ENCODE assay signal across 15 mouse cellular contexts in genomic region chr5:139405953-139406352, GRCm38 (mm10). TPM values are rescaled to one million over a fixed set of nuclear protein-coding genes. Genes with fewer than 3 reads are reported as not detected.
DNase-seq lines count a peak whose midpoint lies in the region; ATAC-seq lines count a peak whose summit lies in the region.
"Had no signal": no experiment of that assay in that cellular context is flagged by ENCODE, and none has a peak within 500 bp of the region (broad histone marks: within the 10 kb centered on the region; RNA-seq: fewer than 3 reads in every experiment).

No protein-coding gene starts in this region.

- 92% methylated on average over 3 of the region's 3 CpGs for WGBS in hindbrain, embryonic 14.5 days
- WGBS in macrophage (ENCODE audit: missing documents) = 34% methylated on average over 3 of the region's 3 CpGs

- no peak overlapping the region for H3K9ac ChIP-seq in hindbrain, embryonic 14.5 days

- intact Hi-C loops in heart, postnatal 10 days (cut with DNase I) = no loop called here

- H3K4me3 ChIP-seq in hindbrain, embryonic 14.5 days (replicated peaks; ENCODE audit: low read length) = no peak overlapping the region
- H3K4me3 ChIP-seq in macrophage (ENCODE audit: inconsistent target) = peak overlapping the region; percentile 67

- no peaks in the 10 kb centered on the region; the same call in 1 of the 2 replicates for H3K4me1 ChIP-seq in hindbrain, embryonic 14.5 days (replicated peaks; ENCODE audit: control insufficient read depth, insufficient read depth, low read length)

- peak; percentile 57 to 69 for DNase-seq in heart, adult 9 months (ENCODE audit: low spot score in 2 of 2)
- no peak for DNase-seq in heart, postnatal 10 days
- DNase-seq in lung, postnatal 36 days = peak; percentile 54
- DNase-seq in lung, postnatal 25 days (ENCODE audit: low spot score) = no peak
- DNase-seq in hindbrain, embryonic 14.5 days (ENCODE audit: low spot score) = no peak
- DNase-seq in adrenal gland, adult 2 months = no peak
- DNase-seq in thymus, postnatal 4 days = no peak
- DNase-seq: adrenal gland, postnatal 10 days; cerebellum, adult 9-10 months; right cerebral cortex, postnatal 25 days had no signal

- H3K36me3 ChIP-seq in hindbrain, embryonic 14.5 days (replicated peaks; ENCODE audit: control insufficient read depth, insufficient read depth) = no peaks in the 10 kb centered on the region
- no peaks in the 10 kb centered on the region; the same call in 1 of the 2 replicates for H3K36me3 ChIP-seq in macrophage (ENCODE audit: inconsistent target)

- ATAC-seq in hindbrain, embryonic 14.5 days (ENCODE audit: low FRiP score) = no peak

- H3K4me2 ChIP-seq in hindbrain, embryonic 14.5 days (replicated peaks) = no peak overlapping the region

- 0 out of 2 replicates have a peak overlapping the region, but pooled peaks have one; percentile 38 for H3K27ac ChIP-seq in hindbrain, embryonic 14.5 days
- H3K27ac ChIP-seq in macrophage = peak overlapping the region; percentile 97

- H3K9me3 ChIP-seq in hindbrain, embryonic 14.5 days (ENCODE audit: control insufficient read depth, low read length) = no peaks in the 10 kb centered on the region

- H3K27me3 ChIP-seq in hindbrain, embryonic 14.5 days (ENCODE audit: control insufficient read depth, insufficient read depth, low read length) = no peaks in the 10 kb centered on the region

- peaks cover 63% of the 10 kb centered on the region for H3K79me2 ChIP-seq in macrophage (ENCODE audit: inconsistent target)

RNA-seq across cellular contexts. Expression of gene C130050O18Rik, which starts 0.9 kb away (rescaled TPM):
- total RNA-seq in heart, postnatal 10 days (2021) = under 1 TPM; 0.74 to 0.93 TPM
- 0.26 and 0.32 TPM in 2 replicates for polyA plus RNA-seq in hindbrain, embryonic 14.5 days (2014; fragmentation: Nextera tagmentation; extraction: Ambion mirVana)
- 10 to 100 TPM in 4 of 26 experiments, 1 to 10 TPM in 16, under 1 TPM in 4, not detected in 2; 0.41 to 20.1 (median 4.7) TPM for total RNA-seq in macrophage (2018; cell fraction: chromatin; rRNA removed)
- 10 to 100 TPM in 5 of 26 experiments, 1 to 10 TPM in 21; 1.4 to 11.9 (median 5.5) TPM for total RNA-seq in macrophage (2018; cell fraction: cytosol; rRNA removed)
- 10 to 100 TPM in 6 of 26 experiments, 1 to 10 TPM in 19, not detected in 1; 2.1 to 17.8 (median 7.3) TPM for total RNA-seq in macrophage (2018; cell fraction: nucleus; rRNA removed)
- 3.5 to 9.1 TPM (median 7.6 TPM) in 3 replicates for polyA plus RNA-seq in macrophage (2018)
- total RNA-seq in adrenal gland, adult 2 months (2021) = 1 to 10 TPM in 1 of 2 experiments, under 1 TPM in 1; 0.46 to 1.3 TPM
- 1.7 and 1.9 TPM in 2 replicates for polyA plus RNA-seq in adrenal gland, adult 2 months (2012; rRNA removed)

RNA-seq across cellular contexts. Expression of gene Gper1, which starts 17.0 kb away (rescaled TPM):
- total RNA-seq in heart, postnatal 10 days (2021) = 1 to 10 TPM; 2.5 to 2.6 TPM
- polyA plus RNA-seq in hindbrain, embryonic 14.5 days (2014; fragmentation: Nextera tagmentation; extraction: Ambion mirVana) = 7.5 TPM in 2 replicates
- 1 to 10 TPM in 1 of 26 experiments, under 1 TPM in 1, not detected in 24; 0.33 to 1.3 TPM for total RNA-seq in macrophage (2018; cell fraction: chromatin; rRNA removed)
- total RNA-seq in macrophage (2018; cell fraction: cytosol; rRNA removed) = not detected
- not detected for total RNA-seq in macrophage (2018; cell fraction: nucleus; rRNA removed)
- not detected in 3 replicates for polyA plus RNA-seq in macrophage (2018)
- 1 to 10 TPM; 3.4 to 6.4 TPM for total RNA-seq in adrenal gland, adult 2 months (2021)
- polyA plus RNA-seq in adrenal gland, adult 2 months (2012; rRNA removed) = 5.2 and 7.2 TPM in 2 replicates
- total RNA-seq: megakaryocyte progenitor cell, adult 5-6 weeks had no signal

RNA-seq across cellular contexts. Expression of gene Gpr146, which starts 28.5 kb away (rescaled TPM):
- total RNA-seq in heart, postnatal 10 days (2021) = 10 to 100 TPM; 33.7 to 37.2 TPM
- 1.4 and 2.7 TPM in 2 replicates for polyA plus RNA-seq in hindbrain, embryonic 14.5 days (2014; fragmentation: Nextera tagmentation; extraction: Ambion mirVana)
- total RNA-seq in macrophage (2018; cell fraction: chromatin; rRNA removed) = 10 to 100 TPM in 10 of 26 experiments, 1 to 10 TPM in 13, under 1 TPM in 3; 0.91 to 39.6 (median 5.6) TPM
- 10 to 100 TPM in 20 of 26 experiments, 1 to 10 TPM in 6; 3.7 to 41.6 (median 20.4) TPM for total RNA-seq in macrophage (2018; cell fraction: cytosol; rRNA removed)
- total RNA-seq in macrophage (2018; cell fraction: nucleus; rRNA removed) = 10 to 100 TPM in 19 of 26 experiments, 1 to 10 TPM in 7; 4.5 to 63.6 (median 13.4) TPM
- polyA plus RNA-seq in macrophage (2018) = 14.0 to 34.3 TPM (median 20.6 TPM) in 3 replicates
- 10 to 100 TPM in 1 of 2 experiments, 1 to 10 TPM in 1; 9.2 to 21.2 TPM for total RNA-seq in adrenal gland, adult 2 months (2021)
- polyA plus RNA-seq in adrenal gland, adult 2 months (2012; rRNA removed) = 31.4 and 33.8 TPM in 2 replicates

RNA-seq across cellular contexts. Expression of gene Cyp2w1, which starts 53.5 kb away (rescaled TPM):
- not detected for total RNA-seq in heart, postnatal 10 days (2021)
- not detected in 2 replicates for polyA plus RNA-seq in hindbrain, embryonic 14.5 days (2014; fragmentation: Nextera tagmentation; extraction: Ambion mirVana)
- total RNA-seq in macrophage (2018; cell fraction: chromatin; rRNA removed) = not detected
- total RNA-seq in macrophage (2018; cell fraction: cytosol; rRNA removed) = not detected
- total RNA-seq in macrophage (2018; cell fraction: nucleus; rRNA removed) = not detected
- not detected in 3 replicates for polyA plus RNA-seq in macrophage (2018)
- total RNA-seq in adrenal gland, adult 2 months (2021) = not detected
- not detected in 2 replicates for polyA plus RNA-seq in adrenal gland, adult 2 months (2012; rRNA removed)
- total RNA-seq: adrenal gland, postnatal 10 days; megakaryocyte progenitor cell, adult 5-6 weeks had no signal
- polyA plus RNA-seq: frontal cortex, adult 2 months; neural tube, embryonic 14.5 days; testis, adult 2 months had no signal

RNA-seq across cellular contexts. Expression of gene 3110082I17Rik, which starts 54.4 kb away (rescaled TPM):
- 1 to 10 TPM; 9.9 to 10.0 TPM for total RNA-seq in heart, postnatal 10 days (2021)
- polyA plus RNA-seq in hindbrain, embryonic 14.5 days (2014; fragmentation: Nextera tagmentation; extraction: Ambion mirVana) = 12.7 and 13.6 TPM in 2 replicates
- total RNA-seq in macrophage (2018; cell fraction: chromatin; rRNA removed) = 10 to 100 TPM in 17 of 26 experiments, 1 to 10 TPM in 8, under 1 TPM in 1; 0.88 to 24.9 (median 13.5) TPM
- 10 to 100 TPM in 23 of 26 experiments, 1 to 10 TPM in 3; 9.7 to 21.9 (median 13.3) TPM for total RNA-seq in macrophage (2018; cell fraction: cytosol; rRNA removed)
- 10 to 100 TPM in 12 of 26 experiments, 1 to 10 TPM in 14; 1.7 to 30.0 (median 9.4) TPM for total RNA-seq in macrophage (2018; cell fraction: nucleus; rRNA removed)
- 12.7 to 32.4 TPM (median 24.1 TPM) in 3 replicates for polyA plus RNA-seq in macrophage (2018)
- total RNA-seq in adrenal gland, adult 2 months (2021) = 10 to 100 TPM in 1 of 2 experiments, 1 to 10 TPM in 1; 8.6 to 14.8 TPM
- 9.8 and 10.6 TPM in 2 replicates for polyA plus RNA-seq in adrenal gland, adult 2 months (2012; rRNA removed)

Comparison
In these comparisons a context has a peak if more than half of its experiments do, and no peak if none do; other contexts are left out.
1. DNase-seq: peak in heart, adult 9 months (2 of 2) and lung, postnatal 36 days (single experiment); none in heart, postnatal 10 days (0 of 2), lung, postnatal 25 days (single experiment), hindbrain, embryonic 14.5 days (single experiment), adrenal gland, adult 2 months (single experiment) and thymus, postnatal 4 days (single experiment).